Mouse (Mus musculus) lung, postnatal 4 days (tissue): ENCODE results near the gene Klc1.

Experiments
- DNase-seq, 2 experiments: peaks; one replicate each; pipeline ENCODE4 v3.0.0; 2021

Klc1 gene

DNA sequence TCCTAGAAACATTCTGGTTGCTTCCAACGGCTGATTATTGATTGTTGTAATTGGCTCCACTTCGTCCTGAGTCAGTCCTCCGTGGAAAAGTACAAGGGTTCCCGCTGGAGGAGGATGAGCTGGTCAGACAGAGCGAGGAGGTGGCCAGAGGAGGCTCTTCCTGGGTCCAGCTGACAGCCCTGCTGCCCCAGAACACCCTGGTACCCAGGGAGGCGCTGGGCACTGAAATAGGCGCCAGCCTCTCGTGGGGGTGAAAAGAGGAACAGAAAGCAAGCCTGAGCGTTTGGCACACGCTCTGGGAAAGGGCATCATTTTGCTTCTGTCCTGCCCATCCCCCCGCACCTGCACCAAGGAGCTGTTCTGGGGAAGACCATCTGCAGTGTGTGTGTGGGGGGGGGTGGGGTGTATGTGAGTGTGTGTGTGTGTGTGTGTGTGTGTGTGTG is 14.6 kb upstream of the Klc1 start:
- peak in 1 of 2 experiments; percentile 47 for DNase-seq

DNA sequence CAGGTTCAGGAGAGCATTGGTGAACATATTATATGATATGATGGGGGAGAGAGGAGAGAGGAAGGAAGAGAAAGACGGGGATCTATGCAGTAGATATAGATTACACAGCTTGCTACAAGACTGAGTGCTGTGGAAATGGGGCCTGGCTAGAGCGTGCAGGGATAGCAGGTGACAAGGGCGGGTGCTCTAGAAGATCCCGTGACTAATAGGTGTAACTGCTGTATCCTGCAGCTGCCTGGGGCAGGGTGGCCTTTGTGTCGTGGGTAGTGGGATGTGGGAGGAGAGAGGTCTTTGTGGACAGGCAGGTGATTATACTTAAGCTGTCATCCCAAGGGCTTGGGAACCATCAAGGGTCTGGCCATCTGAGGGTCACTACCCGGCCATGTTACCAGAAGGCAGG is 13.4 kb upstream of the Klc1 start:
- DNase-seq: no peak

DNA sequence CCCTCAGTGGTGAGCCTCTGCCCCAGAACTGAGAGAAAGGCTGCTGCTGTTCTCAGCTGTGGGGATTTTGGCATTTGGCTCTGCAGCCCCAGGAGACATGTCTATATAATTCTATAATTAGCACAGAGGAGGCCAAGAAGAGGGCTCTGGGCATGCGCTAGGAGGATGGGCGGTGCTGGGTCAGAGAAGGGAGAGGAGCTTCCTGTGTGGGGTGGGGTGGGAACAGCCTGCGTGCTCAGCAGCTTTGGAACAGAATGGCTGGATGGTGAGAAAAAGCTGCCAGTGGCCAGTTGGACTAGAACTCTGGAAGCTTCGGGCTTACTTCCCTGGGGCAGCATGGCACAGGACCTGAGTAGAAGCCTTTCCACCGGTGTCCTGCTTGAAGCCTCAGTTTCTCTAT is 12.6 kb upstream of the Klc1 start:
- DNase-seq: peak; percentile 86 to 92

DNA sequence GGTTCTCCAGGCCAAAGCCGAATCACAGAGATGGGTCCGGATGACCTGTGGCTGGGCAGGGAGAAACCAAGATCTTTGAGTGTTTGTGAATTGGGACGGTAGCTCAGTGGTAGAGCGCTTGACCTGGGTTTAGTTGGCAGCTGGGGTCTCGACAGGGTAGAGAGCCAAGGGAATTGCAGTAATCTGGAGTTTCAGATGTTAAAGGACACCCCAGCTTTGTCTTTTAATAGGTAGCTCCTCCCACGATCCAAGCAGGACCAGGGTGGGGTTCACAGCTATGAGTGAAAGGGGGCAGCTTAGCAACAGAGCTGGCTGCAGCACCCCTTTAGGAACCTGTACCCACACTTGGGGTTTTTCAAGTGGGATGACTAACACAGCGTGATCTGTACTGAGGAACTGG is 11.2 kb upstream of the Klc1 start:
- no peak for DNase-seq

DNA sequence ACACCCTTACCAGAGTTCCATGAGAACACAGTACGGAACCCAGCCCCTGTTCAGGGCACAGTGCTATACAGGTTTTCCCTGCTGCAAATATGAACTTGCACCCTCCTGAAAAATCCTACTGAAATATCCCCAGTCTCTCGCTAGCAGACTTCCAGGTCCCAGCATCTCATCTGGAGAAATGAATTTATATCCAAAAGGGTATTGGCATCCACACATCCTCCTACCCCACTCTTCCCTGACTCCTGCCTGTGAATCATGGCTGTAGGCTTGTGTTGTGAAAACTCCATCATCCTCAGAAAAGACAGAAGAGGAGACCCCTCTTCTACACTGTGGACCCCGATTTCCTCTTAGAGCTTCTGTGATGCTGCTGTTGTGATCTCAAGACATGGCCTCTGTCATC is 7.9 kb upstream of the Klc1 start:
- no peak for DNase-seq

DNA sequence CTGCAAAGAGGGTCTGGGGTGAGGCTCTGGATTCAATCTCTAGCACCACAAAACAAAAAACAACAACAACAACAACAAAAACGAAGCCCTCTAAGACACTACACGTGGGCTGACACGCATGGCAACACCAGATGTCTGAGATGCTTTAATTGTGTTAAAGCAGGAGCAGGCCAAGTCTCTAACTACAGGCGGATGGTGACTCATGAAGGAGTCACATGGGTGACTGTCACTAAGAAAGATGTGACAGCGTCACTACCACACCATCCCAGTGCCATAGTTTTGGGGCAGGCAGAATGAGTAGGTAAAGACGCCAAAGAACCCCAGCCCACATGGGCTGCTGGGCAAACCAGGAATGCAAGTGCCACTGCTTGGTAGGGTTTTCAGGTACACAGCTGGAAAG is 6.2 kb upstream of the Klc1 start:
- no peak for DNase-seq

DNA sequence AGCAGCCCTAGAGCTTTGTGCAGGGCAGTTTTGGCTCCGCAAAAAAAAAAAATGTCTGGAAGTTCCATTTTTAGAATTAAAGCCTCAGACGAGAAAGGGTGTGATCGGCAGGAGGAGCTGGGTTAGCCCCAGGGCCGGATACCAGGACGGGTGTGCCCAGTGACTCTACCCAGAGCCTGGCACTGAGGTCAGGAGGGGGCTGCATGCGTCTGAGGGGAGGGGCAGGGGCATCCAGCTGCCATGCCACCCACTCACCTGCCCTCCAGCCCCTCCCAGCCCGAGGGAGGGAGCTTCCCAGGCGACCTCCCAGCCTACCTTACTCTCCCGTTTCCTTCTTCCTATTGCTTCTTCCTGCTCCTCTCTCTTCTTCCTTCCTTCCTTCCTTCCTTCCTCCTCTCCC is 5.3 kb upstream of the Klc1 start:
- peak in 1 of 2 experiments; percentile 46 for DNase-seq

DNA sequence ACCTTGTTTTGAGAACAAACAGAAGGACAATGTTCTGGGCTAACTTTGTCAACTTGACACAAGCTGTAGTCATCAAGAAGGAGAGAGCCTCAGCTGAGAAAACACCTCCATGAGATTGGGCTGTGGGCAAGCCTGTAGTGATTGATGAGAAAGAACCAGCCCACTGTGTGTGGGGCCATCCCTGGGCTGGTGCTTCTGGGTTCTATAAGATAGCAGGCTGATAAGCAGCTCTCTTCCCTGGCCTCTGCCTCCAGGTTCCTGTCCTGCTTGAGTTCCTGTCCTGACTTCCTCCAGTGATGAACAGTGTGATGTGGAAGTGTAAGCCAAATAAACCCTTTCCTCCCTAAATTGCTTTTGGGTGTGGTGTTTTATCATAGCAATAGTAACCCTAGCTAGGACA is 3.9 kb upstream of the Klc1 start:
- no peak for DNase-seq

DNA sequence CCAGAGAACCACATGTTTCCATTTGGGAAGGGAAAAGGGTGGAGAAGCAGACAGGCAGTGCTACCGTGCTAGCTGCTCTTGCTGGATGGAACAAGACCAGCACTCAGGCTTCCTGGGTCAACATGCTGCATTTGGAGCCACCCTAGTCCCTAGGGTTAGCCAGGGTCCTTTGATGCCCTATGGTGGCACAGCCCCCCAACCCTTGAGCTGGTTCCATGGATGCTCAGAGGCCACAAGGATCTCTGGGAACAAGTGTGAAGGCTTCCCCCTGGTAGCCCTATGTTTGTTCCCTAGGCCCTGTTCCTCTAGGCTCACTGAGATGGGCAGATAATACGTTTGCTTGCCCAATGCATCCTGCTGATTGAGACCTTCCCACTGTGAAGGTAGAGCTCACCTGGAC is 3.4 kb upstream of the Klc1 start:
- no peak for DNase-seq

DNA sequence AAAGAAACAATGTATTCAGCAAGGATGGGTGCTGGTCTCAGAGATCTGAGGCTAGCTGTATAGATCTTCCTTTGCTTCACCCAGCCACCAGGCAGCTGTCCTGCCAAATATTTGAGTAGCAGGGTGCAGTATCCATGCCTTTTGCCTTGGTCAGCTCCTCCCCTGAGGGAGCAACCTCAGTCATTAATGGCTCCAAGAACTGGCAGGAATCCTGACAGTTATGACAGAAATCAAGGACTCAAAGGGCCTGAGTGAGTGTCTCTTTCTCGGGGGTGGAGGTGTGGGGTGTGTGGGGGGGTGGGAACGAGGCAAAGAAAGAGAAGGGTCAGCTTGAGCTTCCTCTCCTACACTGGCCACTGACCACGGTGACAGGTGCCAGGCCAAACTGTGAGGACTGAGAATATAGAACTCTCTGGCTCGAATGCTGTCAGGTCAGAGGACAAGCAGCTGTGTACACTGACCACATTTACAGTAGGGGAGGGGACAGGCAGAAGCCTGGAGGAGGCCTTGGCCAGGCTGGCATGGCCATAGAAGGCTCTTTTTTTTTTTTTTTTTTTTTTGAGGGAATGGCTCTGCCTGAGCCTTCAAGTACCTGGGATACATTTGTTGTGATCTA is 2.5 kb upstream of the Klc1 start:
- DNase-seq: no peak

DNA sequence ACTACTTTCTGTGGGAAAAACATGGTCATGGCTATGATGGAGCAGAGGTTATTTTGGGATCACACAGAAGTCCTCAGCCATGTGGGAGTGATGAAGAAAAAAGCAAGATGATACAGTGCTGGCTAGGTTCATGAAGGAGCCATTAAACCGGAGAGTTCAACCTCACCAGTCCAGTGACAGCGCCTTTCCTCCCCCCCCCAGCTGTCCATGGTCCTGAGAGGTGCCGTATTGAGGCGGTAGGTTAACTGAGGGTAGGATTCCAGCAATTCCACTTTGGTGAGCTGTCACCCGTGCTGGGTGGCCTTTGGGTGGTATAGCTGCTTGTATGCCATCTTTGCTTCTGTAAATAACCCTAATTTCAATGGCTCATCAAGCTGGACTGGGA is 2.0 kb upstream of the Klc1 start:
- no peak for DNase-seq

DNA sequence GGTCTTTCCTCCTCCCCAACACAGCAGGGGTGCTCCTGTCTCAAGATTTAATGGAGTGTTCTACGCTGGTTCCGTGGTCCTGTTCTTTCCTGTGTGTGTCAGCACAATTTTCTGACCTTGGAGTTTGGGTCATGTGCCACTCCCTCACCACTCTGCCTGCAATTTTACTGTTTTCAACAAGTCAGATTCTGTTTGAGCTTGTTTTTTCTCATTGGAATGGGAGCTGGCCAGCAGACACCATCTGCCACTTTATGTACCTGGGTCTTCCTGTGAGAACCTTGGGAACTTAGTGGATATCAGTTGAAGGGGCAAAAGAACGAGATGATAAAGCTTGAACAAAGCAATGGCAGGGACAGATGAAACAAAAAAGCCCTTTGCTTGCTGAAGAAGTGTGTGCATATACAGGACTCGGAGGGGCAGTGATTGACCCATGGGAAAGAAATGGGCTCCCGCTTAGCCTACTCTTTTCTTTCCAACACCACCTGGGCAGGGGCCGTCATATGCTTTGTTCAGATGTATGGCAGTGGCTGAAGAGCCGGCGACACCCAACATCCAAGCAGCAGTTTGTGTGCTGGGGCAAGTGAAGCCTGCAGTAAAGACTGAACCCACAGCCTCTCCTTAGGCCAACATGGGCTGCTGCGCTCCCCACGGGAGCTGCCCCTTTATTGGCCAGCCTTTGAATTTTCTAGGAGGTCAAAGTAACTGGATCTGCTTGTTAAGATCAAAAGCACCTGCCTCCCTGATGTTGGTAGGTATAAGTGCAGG is 906 bp upstream of the Klc1 start:
- no peak for DNase-seq

DNA sequence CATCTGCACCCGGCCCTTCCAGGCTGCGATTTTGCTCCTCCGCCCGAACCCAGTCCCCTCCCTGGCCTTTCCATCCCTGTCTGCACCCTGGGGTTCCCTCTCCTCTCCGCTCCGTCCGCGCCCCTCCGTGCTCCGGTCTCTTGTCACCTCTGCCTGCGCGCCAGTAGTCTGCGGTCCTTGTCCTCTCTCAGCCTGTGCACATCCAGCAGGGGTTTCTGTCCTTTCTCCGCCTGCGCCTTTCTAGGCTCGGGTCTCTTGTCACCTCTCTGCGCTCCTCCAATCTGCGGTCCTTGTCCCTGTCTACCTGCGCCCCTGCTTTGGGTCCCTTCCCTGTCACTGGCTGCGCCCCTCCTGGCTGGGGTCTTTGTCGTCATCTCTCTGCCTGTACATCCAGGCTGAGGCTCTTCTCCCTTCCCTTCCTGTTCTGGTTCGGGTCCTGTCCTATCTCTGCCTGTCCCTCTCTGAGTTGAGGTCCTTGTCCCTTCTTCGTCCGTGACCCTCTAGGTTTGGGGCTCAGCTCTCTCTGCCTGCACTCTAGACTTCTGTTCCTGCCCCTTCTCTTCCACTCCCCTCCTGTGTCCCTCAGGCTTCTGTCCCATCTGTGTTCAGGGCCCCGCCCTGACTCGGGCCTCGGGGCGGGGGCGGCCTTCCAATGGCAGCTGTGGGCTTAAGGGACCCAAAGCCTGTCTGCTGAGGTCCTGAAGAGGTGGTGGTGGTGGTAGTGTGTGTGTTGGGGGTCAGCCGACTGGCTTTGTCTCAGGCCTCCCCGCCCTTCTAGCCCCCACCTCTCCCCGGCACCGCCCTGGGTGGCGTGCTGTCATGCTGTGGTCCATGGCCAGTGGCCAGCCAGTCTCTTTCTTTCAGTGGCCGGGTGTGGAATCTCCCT is 770 bp downstream of the Klc1 start:
- peak; percentile 80 to 86 for DNase-seq

DNA sequence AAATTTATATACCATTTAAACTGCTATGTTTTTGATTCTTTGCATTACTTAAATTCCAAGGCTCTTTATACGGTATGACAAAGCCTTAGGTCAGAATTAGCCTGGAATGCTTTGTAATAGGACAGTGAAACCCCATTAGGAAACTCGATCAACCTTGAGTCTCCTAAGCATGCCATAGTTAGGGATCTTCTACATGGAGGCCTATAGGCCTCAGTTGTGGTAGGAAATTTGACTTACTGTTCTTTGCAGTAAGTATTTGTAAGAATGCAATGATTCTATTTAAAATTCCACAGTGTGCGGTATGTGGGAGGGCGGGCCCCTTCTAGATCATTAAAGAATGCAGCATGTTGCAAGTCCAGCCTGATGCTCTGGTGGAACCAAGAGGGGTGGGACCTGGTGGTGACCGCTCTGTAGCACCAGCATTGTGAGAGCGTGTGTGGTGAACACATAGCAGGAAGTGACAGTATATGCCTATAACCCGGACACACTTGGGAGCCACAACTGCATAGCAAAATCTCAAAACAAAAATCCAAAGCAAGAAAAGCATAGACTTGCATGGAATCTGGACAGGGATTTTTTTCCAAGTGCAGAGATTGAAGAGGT is 1.8 kb downstream of the Klc1 start:
- no peak for DNase-seq

DNA sequence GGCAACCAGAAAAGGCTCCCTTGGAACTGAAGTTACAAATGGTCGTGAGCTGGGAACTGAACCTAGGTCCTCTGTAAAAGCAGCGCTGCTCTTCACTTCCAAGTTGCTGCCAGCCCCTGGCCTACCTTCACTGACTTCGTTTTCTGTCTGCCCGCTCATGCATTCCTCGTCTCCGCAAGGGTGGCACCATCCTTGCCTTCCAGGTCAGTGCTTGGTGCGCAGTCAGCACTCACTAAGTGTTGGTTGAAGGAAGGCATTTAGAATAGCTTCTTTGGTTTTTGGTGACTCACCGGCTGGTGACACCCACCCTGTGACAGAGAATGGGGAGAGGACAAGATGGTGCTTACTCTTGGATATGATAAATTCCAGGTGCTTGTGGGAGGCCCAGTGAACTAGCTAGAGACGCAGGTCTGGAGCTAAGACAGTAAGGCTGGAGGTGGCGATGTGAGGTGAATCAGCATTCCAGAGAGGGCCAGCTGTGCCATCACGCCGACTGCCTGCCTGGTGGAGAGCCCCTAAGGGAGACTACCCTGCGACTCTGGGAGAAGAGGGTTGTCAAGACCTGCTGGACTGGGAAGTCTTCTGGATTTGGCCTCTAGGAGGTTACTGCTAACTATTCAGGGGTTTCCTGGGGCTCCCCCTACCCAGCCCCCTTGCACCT is 4.1 kb downstream of the Klc1 start:
- DNase-seq: no peak

DNA sequence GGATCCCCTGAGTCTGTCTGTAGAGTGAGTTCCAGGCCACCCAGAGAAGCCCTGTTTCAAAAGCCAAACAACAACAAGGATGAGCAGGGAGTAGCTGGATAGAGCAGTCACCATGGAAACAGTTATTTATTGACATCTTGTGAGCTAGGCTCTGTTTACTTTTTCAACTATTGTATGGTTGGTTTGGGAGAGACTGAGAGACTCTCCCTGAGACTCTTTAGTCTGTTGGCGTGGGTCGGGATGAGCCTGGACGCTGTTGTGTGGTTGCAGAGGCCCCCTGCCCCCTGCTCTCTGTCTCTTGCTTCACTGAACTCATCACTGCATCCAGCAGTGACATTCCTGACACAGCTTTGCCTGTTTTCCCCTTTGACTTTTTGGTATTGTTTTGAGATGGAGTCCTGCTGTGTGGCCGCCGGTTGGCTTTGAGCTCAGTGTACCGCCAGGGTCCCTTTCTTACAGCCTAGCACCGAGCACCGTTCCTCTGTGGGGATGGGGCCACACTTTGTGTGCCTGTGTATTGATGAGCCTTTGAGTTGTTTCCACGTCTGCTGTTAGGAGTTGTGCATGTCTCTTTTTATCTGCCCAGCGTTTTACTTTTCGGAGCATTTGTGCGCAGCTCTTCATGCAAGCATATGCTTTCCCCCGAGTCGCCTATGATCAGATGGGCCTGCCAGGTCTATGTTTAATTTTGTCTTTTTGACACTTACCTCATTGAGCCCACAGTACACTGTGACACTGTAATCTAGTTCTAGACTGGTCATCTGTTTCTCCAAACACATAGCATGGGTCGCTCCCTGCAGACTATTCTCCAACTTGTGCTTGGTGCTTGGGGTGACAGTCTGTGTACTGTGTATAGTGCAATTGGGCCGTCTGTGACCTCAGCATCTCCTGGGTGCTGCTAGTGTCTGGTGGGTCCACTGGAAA is 7.9 kb downstream of the Klc1 start:
- DNase-seq: peak in 1 of 2 experiments; percentile 62

DNA sequence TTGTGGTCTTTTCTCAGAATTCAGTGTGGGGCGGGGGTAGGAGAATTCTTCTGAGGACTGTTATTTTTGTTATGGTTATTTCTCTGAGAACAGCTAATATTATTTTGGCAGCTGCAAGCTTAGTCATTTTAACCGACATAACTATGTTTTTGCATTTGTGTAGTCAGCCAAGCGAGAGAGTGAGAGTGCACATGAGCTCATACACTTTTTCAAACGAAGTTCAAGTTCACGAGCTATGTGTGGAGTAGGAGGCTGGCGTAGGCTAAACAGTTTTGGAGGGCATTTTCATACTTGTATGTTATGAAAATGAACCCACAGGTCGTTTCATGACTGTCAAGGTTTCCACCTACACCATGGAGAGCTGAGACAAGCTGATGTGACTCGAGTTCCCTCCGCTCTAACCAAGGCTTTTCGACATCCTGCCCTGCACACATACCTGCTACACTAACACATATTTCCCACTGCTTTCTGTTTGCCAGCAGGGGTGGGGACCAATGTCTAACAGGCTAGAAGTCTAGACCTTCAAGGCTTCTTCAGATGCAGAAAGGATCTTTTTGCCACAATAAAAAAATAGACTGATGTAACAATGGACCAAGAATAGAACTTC is 9.8 kb downstream of the Klc1 start:
- no peak for DNase-seq

DNA sequence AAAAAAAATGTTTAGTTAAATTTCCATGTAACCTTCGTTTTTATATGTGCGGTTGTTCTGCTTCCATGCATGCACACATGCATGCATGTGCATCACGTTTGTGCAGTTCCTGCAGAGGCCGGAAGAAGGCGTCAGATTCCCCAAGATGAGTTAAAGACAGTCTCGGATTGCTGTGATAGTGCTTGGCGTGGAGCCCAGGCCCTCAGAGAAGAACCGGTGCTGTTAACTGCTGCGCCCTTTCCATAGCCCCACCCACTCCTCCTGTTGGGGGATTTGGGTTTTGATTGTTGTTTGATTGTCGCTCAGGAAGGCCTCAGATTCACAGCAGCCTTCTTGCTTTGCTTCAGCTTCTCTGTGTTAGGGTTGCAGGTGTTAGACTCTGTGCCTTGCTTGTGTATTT is 10.7 kb downstream of the Klc1 start:
- peak; percentile 78 to 83 for DNase-seq

DNA sequence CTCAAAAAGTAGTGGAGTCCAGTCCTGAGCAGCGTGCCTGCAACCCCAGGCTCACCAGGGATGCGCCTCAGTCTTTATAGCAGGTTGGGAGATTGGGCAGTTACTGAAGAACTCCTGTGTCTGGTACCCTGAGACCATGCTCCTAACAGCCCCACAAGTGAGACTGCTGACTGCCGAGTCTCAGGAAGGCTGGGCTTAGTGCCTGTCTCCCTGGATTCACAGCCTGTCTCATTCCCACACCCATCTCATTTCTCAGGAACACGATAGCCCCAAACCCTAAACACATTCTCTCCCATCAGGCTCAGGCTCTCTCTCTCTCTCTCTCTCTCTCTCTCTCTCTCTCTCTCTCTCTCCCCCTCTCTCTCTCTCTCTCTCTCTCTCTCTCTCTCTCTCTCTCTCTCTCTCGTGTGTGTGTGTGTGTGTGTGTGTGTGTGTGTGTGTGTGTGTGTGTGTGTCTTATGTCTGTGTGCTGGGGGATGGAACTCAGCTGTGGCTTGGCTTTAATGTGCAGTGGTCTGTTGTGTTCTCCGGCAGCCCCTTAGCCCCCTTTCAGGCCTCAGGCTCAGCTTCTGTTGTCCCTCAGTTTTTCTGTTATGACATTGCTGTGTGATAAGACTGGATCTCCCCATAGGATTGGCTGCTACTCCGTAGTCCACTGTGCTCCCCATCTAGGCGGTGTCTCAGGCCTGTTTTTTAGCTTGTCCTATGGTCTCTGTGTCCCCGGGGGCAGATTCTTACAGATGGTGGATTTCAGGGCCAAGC is 11.3 kb downstream of the Klc1 start:
- no peak for DNase-seq

DNA sequence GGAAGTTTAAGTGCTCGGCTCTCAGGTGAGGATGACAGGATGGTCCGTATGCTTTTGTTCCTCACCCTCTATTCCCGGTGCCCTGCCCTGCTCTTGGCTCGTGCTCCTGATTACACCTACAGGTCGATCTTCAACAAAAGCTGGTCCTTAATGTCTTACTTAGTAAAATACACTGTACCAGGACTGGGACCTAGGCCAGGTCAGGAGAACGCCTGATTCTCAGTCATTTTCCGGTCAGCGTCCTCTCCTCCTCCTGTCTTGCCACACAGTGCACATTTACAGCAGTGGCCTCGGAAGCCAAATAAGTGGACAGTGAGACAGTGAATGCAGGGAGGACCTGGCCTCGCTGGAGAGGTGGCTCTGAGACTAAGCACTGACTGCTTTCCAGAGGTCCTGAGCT is 12.0 kb downstream of the Klc1 start:
- DNase-seq: no peak
